Mouse (Mus musculus) splenic B cell, adult 2 months (primary cell): ENCODE results near the gene Tet2.
A peak's percentile ranks its signal among the peaks of the same experiment; 100 is the strongest.

Source experiments
- DNase-seq: peaks from one replicate; pipeline ENCODE4 v3.0.0-alpha.2; 2011; ENCODE audit warnings: low read depth, low spot score
- H3K27me3 ChIP-seq: 2 replicates; pipeline ENCODE4 v1.6.1; 2012; ENCODE audit warnings: mild to moderate bottlenecking, low read length, moderate library complexity, mixed read lengths; ENCODE audit not compliant: control insufficient read depth, poor library complexity, insufficient read depth, severe bottlenecking
- H3K36me3 ChIP-seq: 2 replicates; pipeline ENCODE4 v1.6.1; 2012; ENCODE audit warnings: mild to moderate bottlenecking, low read length, moderate library complexity, mixed read lengths; ENCODE audit not compliant: control insufficient read depth, poor library complexity, insufficient read depth, severe bottlenecking

Tet2 gene

DNA sequence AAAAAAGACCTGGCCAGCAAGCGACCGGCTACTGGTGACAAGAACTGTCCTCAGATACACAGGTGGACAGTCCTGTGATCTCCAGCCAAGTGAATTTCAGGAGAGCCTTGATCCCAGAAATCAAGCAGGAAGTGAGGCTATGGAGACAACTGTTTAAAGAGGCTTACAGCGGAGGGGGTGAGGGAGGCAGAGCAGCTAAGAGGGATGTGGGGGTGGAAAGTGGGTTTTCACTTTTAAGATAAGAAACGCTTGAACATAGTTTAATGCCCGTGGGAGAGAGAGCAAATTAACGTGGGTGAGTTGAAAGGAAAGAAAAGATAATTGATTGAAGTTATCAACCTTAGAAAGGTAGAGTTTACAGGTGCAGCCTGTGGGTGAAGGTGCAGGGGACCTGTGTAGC lies 12.7 kb upstream of the Tet2 start:
- no peaks in the 10 kb centered on the region for H3K27me3 ChIP-seq
- no peaks in the 10 kb centered on the region for H3K36me3 ChIP-seq
- no peak for DNase-seq

DNA sequence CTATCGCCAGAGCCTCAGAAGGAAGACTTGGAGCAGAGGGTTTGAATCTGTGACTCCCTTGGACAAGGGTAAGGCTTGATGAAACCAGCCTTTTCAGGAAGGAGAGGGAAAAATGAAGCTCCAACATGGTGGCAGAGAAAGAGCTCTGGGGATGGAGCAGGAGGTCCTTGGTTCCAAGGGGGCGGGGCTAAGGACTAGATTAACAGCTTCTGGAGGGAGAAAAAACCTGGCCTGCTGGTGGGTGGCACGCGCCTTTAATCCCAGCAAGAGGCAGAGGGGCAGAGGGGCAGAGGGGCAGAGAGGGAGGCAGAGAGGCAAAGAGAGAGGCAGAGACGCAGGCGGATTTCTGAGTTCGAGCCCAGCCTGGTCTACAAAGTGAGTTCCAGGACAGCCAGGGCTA lies 12.2 kb upstream of the Tet2 start:
- Histone ChIP-seq H3K36me3 (no peaks in the 10 kb centered on the region), H3K27me3 (no peaks in the 10 kb centered on the region)
- DNase-seq: no peak

DNA sequence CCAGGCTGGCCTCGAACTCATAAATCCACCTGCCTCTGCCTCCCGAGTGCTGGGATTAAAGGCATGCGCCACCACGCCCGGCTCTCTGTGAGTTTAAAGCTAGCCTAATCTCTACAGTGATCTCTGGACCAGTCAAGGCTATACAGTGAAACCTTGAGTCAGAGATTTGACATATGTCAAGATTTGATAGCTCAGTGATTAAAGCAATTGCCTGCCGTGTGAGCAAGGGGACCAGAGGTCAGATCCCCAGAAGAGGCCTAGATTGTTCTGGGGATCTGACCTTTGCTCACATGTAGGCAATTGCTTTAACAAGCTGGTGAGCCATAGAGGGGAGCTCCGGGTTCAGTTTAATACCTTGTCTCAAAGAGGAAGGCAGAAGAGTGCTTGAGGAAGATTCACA lies 10.4 kb upstream of the Tet2 start:
- DNase-seq: no peak
- H3K27me3 ChIP-seq: no peaks in the 10 kb centered on the region
- H3K36me3 ChIP-seq: no peaks in the 10 kb centered on the region

DNA sequence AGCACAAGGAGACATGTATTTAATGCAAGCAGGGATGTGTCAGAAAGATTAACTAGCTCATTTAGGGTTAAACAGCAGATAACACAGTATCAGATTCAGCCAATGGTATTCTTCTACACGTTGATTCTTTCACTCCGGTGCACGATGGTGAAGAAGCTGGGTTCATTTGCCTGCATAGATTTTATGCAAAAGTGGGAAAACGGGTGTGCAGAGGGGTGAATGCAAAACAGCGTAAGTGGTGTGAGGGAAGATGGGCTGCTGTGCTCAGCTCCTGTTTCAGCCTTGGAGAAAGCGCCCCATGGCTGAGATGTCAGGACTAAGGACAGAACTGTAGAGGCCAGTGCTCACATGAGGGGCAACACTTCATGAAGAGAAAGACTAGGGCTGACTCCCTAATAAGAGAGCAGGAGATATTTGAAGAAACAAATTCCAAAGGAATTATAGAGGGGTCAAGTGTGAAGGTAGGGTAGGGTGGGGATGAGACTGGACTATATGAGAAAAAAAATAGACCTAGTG lies 9.7 kb upstream of the Tet2 start:
- no peak for DNase-seq
- Histone ChIP-seq H3K36me3 (no peaks in the 10 kb centered on the region), H3K27me3 (no peaks in the 10 kb centered on the region)

DNA sequence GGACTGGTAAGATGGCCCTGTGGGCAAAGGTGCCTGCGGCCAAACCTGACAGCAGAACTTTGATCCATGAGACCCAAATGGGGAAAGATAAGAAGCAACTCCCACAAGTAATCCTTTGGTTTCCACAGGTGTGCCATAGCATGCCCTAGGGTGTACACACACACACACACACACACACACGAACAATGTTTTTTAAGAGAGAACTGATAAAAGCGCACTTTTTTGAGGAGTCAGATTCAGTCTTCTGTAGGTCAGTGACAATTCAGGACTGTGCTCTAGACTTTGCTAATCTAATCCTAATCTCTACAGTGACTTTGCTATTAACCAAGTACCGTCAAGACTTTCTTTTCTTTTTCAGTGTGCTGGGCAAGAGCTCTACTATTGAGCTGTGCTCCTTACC lies 9.2 kb upstream of the Tet2 start:
- Histone ChIP-seq H3K36me3 (no peaks in the 10 kb centered on the region), H3K27me3 (no peaks in the 10 kb centered on the region)
- DNase-seq: no peak

DNA sequence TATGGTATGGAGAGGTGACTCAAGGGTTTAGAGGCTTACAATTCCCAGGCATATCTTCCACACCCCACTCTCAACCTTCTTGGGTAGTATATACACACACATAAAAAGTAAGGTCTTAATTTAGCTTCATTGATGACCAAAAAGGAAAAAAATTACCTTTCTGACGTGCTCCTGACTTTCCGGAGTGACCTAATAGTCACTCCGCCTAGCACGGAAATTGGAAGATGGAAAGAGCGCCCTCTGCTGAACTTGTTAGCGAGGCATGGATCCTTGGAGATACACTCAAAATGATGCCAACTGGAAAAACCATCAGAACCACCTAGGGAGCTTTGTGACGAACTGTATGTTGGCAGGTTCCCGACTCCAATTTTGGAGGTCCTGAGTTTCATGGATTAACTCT lies 7.0 kb upstream of the Tet2 start:
- H3K27me3 ChIP-seq: no peaks in the 10 kb centered on the region
- H3K36me3 ChIP-seq: no peaks in the 10 kb centered on the region
- DNase-seq: no peak

DNA sequence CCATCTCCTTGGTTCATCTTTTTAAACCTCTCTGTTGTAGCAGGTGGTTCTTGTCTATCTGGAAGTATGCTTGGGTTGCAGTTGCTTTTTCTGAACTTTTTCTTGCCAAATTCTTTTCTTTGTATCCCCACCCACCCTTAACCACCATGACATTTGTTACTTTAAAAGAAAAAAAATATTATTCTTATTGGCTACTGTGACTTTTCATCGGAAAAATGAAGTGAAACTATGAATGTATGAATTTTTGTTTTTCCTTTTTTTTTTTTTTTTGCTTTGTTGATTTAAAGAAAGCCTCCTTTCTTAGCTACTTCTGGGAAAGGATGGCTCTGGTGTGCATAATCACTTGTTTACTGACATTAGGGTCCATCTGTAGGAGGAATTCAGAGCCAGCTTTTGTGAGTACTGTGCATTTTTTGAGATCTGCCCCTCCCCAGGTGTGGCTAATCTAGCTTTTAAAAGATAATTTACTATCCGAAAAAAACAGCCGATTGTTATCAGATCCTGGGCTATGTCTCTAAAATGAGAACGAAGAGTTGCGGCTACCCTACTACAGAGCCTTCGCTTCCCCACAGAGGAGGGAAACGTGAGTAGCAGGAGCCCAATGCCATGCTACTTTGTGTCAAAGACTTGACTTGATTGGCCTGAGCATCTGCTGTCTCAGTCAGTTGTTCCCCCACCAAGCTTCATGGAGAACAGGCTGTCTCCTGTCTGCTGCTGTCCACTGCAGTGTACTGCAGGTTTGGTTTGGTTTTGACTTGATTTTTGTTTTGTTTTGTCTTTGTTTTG lies 4.6 kb upstream of the Tet2 start:
- no peaks in the 10 kb centered on the region for H3K36me3 ChIP-seq
- H3K27me3 ChIP-seq: no peaks in the 10 kb centered on the region
- DNase-seq: no peak

DNA sequence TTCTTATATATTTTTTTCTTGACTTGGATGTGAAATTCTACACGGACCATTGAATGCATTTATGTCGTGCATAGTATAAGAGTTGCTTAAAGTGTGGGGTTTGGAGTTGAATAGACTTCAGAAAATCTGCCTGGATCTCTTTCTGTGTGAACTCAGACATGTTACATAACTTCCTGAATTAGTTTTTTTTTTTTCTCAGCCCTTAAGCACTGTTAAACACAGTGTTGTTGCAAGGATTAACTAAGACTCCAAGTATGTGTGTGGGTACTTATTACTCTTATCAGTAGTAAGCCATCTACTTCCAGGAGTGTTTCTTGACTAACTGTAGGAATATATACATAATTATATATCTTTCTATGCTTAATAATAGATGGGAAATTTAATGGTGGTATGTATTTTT lies 3.7 kb upstream of the Tet2 start:
- Histone ChIP-seq H3K27me3 (no peaks in the 10 kb centered on the region), H3K36me3 (no peaks in the 10 kb centered on the region)
- no peak for DNase-seq

DNA sequence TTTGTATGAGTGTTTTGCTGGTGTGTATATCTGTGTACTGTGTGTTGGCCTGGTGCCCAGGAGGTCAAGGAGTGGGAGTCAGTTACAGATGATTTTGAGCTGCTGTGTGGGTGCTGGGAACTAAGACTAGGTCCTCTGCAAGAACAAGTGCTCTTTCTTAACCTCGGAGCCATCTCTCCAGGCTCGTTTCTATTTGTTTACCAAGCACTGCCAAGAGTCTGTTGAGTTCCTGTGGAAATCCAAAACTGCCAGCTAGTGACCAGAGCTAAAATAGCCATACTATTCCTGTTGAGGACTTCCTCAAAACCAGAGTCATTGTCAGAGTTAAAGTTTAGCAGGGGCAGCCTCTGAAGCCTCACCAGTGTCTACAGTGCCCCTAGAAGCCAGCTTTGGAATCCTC lies 1.9 kb upstream of the Tet2 start:
- Histone ChIP-seq H3K27me3 (no peaks in the 10 kb centered on the region), H3K36me3 (no peaks in the 10 kb centered on the region)
- DNase-seq: no peak

DNA sequence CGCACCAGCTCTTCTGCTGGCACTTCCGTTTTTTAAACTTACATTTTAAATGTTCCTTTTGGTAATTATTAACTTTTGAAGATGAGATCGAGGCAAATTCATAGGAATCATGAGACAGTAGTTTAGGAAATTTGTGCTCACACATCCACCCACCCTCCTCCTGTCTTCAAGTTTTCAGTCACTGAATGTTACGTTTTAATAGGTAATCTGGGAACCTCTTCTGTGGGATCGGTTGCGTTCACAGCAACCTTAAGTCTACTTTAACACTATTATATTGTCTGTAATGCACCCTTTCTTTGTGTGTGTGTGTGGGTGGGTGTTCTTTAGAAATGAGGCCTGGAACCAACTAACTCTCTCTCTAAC lies 346 bp upstream of the Tet2 start:
- no peaks in the 10 kb centered on the region for H3K27me3 ChIP-seq
- DNase-seq: no peak
- no peaks in the 10 kb centered on the region for H3K36me3 ChIP-seq

DNA sequence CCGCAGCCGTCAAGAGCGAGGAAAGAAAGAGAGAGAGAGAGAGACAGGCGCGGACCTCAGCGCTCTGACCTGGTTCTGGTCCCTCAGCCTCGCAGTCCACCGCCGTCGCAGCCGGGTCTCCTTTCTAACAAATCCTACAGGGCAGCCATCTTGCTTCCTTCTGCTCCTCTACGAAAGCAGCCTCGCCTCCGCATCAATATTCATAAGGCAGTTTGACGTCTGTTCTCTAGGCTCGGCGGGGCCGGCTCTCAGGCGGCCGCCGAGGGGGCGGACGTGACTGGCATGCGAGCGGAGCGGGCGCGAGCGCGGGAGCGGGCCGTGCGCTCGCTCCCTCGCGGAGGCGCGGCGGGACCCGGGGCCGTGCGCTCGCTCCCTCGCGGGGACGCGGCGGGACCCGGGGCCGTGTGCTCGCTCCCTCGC lies 798 bp downstream of the Tet2 start:
- peak; percentile 91 for DNase-seq
- no peaks in the 10 kb centered on the region for H3K36me3 ChIP-seq
- no peaks in the 10 kb centered on the region for H3K27me3 ChIP-seq

DNA sequence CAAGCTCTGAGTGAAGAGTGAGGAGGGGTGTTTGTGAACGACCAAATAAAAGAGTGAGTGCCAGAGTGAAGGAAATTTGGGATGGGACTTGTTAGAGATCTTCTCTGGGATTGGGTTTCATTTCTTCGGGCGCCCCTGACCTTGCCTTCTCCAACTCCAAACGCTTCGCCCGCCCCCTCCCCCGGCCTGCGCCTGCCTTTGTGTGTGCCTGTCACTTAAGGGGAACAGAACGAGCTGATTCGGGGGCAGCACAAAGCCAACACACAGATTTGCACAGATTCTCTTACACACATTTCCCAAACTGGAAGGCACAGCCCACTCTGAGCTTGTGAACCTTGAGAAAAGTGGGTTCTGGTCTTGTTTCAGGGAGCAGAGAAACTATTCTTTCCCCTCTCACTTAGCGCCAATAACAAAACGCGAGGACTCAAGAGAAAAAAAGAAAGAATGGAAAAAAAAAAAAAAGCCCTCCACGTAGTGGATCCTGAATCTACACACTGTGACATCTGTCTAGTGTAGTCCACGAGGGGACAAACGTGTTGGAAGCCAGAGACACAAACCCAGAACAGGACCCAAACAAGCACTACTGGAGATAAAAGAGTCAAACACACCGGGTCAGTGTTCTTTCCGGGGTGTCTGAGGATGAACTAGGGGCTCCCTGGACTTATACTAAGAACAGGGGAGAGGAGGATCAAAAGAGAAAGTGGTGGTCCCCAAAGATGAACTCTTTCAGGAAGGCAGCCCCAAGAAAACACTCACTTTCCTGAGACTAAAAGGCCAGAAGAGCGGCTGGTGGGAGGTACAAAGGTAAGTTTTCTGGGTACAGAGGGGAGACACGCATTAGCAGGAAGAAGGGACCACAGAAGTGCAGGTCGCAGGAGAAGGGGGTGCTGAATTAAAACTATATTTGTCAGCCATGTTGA lies 1.6 kb downstream of the Tet2 start:
- DNase-seq: peak; percentile 25
- no peaks in the 10 kb centered on the region for H3K27me3 ChIP-seq
- H3K36me3 ChIP-seq: no peaks in the 10 kb centered on the region

DNA sequence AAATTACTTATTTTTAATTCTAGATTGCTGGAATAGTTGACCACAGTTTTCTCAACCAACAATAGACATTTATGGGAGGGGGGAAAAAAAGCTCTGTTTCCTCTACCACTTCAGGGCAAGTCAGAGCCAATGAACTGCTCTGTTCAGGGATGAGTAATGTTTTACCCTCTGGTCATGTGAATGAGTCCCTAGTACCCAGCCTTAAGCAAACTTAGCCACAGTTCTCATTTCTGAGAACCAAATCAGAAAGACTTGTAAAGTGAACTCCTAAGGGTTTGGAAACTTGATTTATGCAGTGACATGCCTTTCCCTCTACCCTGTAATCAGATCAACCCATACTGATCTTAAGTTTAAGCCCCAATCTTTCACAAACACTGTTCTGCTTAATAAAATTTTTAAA lies 2.9 kb downstream of the Tet2 start:
- H3K27me3 ChIP-seq: no peaks in the 10 kb centered on the region
- DNase-seq: peak; percentile 30
- H3K36me3 ChIP-seq: no peaks in the 10 kb centered on the region

DNA sequence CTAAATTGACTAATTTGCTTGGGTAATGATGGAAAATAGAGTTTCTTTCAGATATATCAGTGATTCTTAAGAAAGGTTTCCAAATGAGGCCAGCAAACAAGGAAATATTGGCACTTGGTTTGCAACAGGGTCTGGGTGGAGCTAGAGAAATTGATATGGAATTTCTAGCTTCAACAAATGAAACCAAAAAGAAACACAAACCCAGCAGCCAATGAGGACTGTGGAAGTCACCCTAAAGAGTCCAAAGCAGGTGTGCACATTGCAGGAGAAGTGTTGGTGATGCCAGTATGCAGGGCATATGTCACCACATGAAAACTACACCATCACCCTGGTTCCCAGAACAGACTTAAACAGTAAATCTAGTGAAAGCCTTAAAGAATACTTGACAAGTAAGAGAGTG lies 3.9 kb downstream of the Tet2 start:
- H3K27me3 ChIP-seq: no peaks in the 10 kb centered on the region
- no peak for DNase-seq
- no peaks in the 10 kb centered on the region for H3K36me3 ChIP-seq

DNA sequence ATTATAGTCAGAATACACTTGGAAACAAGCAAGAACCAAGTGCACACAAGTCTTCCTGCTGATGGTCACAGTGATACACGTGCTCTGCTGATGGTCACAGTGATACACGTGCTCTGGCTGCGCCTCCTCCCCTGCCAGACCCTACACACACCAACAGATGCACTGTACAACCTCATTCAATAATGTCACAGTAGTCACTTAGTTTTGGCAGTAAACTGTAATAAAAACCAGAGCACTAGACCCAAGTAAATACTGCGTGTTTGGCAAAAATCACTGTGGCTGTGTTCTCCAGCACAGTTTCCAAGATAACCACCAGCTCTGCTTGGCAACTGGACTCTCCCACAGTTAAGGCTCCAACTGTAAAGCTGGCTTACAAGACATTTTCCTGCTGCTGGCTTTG lies 4.9 kb downstream of the Tet2 start:
- Histone ChIP-seq H3K27me3 (no peaks in the 10 kb centered on the region), H3K36me3 (no peaks in the 10 kb centered on the region)
- DNase-seq: no peak
